Mouse (Mus musculus) hematopoietic stem cell, adult 5-6 weeks (primary cell): ENCODE measurements around the gene Fut9. TPM values are rescaled to one million over a fixed set of nuclear protein-coding genes. Genes with fewer than 3 reads are reported as not detected.

Source experiments
- ATAC-seq, 2 experiments: fragments of 125-278 bp in 1 of 2; replicated peaks in 1 of 2; 2 replicates each; pipeline ENCODE4 v1.8.0; 2016 to 2017; ENCODE audit warnings: inconsistent platforms in 2 of 2, mild to moderate bottlenecking in 2 of 2, moderate number of reproducible peaks in 2 of 2, low read depth in 1 of 2, moderate TSS enrichment in 1 of 2; ENCODE audit not compliant: low FRiP score in 2 of 2, poor library complexity in 2 of 2, severe bottlenecking in 2 of 2, insufficient read depth in 1 of 2, low TSS enrichment in 1 of 2
- total RNA-seq: library from RNA; stranded (forward); fragments of 172-1452, 232-1000 nt; gene quantifications from 2 replicates; pipeline ENCODE4 v1.2.3, GENCODE M21; 2017

Gene Fut9
- total RNA-seq, 1 experiment from 2014 or later, result not detected

DNA sequence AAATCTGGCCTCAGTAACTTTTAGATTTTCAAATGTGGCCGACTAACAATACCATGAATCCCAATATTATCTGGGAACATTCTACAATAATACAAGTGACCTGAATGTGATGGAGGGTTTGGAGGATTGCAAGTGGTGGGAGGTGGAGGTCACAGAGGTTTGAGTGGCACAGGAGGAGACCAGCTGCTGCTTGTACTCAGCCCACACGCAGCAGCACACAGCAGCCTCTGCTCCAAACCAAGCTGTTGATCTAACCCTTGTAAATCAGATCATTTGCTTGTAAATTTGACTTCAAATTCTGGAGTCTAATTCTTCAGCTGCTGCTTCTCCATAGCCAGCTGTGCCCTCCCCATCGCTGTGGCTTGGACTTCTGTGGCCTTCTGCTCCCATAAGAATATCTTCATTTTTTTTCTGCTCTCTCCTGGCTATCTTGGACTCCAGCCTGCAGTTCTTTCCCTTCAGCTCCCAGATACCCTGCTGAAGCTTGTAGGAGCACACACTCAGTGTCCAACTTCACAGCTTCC, 138.8 kb downstream of the Fut9 start:
- ATAC-seq, result no peak

DNA sequence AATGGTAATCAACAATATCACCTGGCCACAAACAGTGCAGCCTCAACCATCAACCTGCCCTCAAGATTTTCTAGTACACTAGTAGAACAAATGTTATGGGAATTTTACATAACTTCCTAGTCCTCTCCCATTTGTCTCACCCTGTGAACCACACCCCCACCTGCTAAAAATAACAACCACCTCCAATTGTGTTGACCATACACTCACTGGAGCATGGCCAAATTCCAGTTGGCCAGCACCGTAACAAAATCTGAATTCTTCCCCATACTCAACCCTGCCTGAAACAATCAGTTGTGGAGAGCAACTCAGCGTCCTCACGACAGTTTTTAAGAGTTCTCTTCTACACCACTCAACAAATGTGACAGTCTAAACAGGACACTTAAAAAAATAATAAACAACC, 141.3 kb downstream of the Fut9 start:
- no peak for ATAC-seq

DNA sequence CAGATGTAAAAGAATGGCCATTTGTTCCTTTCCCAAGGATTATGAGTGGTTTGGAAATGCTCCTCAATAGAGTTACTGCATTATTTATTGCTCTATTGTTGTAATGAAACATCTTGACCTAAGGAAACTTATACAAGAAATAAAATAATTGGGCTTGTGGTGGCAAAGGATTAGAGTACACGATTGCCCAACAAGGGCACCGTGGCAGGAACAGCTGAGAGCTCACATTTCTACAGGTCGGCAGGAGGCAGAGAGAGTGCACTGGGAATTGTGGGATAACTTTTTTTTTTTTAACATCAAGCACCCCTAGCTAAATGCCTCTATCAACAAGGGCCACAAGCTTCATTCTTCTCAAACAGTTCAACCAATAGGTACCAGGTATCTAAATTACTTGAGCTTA, 148.1 kb downstream of the Fut9 start:
- ATAC-seq, result no peak

GRCm38 (mm10) chr4:25648107-25648506, 151.9 kb downstream of the Fut9 start:
- no peak for ATAC-seq

GRCm38 (mm10) chr4:25647593-25647992, 152.5 kb downstream of the Fut9 start:
- no peak for ATAC-seq

- no peak for ATAC-seq
Observed at GRCm38 (mm10) chr4:25645580-25645979, 154.5 kb downstream of the Fut9 start.

- ATAC-seq, result no peak
Observed at GRCm38 (mm10) chr4:25641993-25642392, 158.1 kb downstream of the Fut9 start.

DNA sequence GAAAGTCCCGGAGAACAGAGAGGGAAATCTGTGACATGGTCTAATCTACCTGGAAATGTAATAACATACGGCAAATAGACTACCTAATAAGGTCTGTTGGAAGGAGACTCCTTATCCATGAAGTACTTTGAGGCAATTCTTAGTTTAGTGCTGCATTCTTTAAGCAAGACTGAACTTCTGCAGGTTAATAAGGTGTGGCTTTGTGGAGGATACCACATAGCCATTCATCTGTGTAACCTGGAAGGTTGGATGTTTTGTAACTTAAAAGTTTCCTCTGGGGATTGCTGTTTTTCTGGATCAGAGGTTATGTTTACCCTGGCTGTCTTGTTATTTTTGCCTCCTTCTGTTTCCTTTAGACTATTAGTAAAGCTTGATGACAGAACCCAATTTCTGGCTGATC, 166.8 kb downstream of the Fut9 start:
- ATAC-seq, result no peak

- ATAC-seq, result no peak
Observed at GRCm38 (mm10) chr4:25628113-25628512, 171.9 kb downstream of the Fut9 start.

GRCm38 (mm10) chr4:25627467-25627866, 172.6 kb downstream of the Fut9 start:
- no peak for ATAC-seq

- no peak for ATAC-seq
Observed at GRCm38 (mm10) chr4:25627039-25627438, 173.0 kb downstream of the Fut9 start.

- no peak for ATAC-seq
Observed at GRCm38 (mm10) chr4:25623176-25623575, 176.9 kb downstream of the Fut9 start.

DNA sequence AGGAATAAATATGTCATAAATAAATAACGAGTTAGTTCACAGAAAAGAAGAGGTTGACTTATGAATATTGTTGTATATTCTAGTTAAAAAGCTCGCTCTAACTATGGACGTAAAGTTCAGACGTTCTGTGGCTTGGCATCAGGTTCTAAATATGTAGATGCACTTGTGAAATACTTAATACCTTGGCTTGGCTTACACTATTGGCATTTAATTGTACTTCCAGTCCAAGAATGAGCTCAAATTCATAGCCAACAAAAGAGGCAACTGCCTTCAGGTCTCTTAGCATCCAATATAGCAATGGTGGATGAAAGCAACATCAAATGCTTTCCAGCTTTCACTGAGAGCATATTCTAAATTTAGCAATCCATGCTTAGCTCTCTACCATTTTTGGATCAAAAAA, 182.7 kb downstream of the Fut9 start:
- no peak for ATAC-seq

GRCm38 (mm10) chr4:25613426-25613825, 186.6 kb downstream of the Fut9 start:
- no peak for ATAC-seq

DNA sequence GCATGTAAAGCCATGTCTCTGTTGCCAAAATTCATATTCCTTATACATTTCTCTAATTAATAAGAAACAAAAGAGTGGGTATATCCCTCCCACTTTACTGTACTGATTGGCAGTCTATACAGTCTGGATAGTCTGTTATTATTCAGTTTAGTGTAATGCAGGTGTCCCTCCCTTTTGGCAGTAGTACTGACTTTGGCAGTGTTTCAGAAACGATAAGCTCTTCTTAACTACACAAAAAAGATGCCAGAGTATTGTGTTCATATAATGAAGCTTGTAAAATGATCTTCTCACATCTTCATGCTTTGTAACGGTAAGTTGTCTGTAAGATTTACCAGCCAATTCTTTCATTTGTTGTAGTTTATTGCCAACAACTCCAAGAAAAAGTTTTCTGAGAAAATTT, 189.6 kb downstream of the Fut9 start:
- no peak for ATAC-seq

DNA sequence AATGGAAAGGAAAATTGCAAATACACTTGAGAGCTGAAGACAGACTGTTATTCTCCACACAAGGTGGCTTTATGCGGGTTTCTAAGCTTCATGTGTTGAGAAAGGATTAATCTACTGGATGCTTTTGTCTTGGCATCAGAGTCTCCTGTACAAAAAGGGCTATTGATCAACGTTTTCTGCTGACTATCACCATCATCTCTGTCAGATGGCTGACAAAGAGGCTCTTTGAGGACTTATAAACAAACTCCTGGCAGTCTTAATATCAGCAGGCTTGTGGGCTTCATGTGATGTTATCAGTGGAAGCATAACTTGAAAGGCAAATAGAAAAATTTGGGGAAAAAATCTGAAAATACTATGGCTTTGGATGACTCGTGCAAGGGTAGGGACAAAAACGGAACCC, 206.8 kb downstream of the Fut9 start:
- no peak for ATAC-seq
